Mouse (Mus musculus) ES-E14 (cell line): ENCODE data around the gene Zfp451.

Source experiments
- CHD2 ChIP-seq: IDR thresholded peaks from 2 replicates; pipeline ENCODE4 v1.6.1; 2014; ENCODE audit warnings: mild to moderate bottlenecking, low read depth, low read length, inconsistent platforms
- HCFC1 ChIP-seq: IDR thresholded peaks from 2 replicates; pipeline ENCODE4 v1.6.1; 2012; ENCODE audit warnings: low read length, inconsistent platforms, borderline replicate concordance; ENCODE audit not compliant: insufficient read depth
- ZNF384 ChIP-seq: IDR thresholded peaks from 2 replicates; pipeline ENCODE4 v1.6.1; 2012; ENCODE audit warnings: low read depth, low read length, inconsistent platforms

DNA sequence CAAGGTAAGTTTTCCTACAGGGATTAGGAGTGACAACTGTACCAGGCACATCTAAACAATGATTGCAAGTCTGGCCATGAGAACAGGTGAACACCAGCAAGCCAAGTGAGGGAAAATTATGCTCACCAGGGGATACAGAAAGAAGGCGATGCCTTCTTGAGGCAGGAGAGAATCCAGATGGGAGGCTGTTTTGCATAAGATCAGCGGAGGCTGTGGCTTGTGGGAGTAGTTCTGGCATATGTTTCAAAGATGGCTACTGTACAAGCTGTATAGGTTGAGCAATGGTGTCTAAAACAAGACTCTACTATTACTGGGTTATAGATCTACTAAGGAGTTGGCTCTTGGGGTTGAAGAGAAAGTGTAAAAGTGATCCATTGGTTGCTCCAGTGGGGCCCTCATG lies 3.5 kb upstream of the Zfp451 start:
- TF ChIP-seq HCFC1: no peak
- no peak for TF ChIP-seq ZNF384
- no peak for TF ChIP-seq CHD2
